Mouse (Mus musculus): Measurements from ENCODE around the gene H2-Ab1. TPM values are rescaled to one million over a fixed set of nuclear protein-coding genes. Genes with fewer than 3 reads are reported as not detected.

The H2-Ab1 gene
- polyA plus RNA-seq, 1 experiment from 2014 or later = 1.1 TPM

DNA sequence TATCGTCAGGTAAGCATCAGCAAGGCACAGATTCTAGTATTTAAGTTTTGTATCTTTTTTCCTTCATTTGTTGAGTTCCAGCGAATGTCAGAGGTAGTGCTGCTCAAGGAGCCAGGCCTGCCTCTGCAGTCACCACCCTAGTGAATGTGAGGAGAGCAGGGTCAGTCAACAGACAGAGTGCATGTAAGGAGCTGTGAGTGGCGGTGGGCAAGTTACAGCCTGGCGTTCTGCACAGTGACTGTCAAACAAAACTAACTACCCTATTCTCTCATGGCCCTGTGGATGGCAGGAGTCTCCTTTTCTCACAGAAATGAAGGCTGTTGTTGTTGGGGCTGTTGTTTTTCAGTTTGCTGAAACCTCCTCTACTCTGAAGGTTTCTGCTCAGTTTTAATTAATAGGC lies 27.9 kb downstream of the H2-Ab1 start:
- H3K4me2 ChIP-seq (ENCODE audit: low read length) = no peak overlapping the region
- no peak overlapping the region for H3K27ac ChIP-seq (ENCODE audit: low read length)
- no peaks in the 10 kb centered on the region for H3K9me3 ChIP-seq (replicated peaks; ENCODE audit: control insufficient read depth, low read length, poor library complexity, severe bottlenecking)
- no peak for ATAC-seq
- H3K4me3 ChIP-seq (ENCODE audit: low read depth, low read length) = no peak overlapping the region
- no peak overlapping the region for H3K9ac ChIP-seq (ENCODE audit: low read depth, low read length)
- H3K27me3 ChIP-seq (ENCODE audit: control insufficient read depth, insufficient read depth, low read depth, low read length) = no peaks in the 10 kb centered on the region
- WGBS = 78% methylated on average over 4 of the region's 4 CpGs
- no peaks in the 10 kb centered on the region for H3K4me1 ChIP-seq (ENCODE audit: control insufficient read depth, insufficient read depth, low read length)
- no peaks in the 10 kb centered on the region for H3K36me3 ChIP-seq (ENCODE audit: control insufficient read depth, insufficient read depth, low read length)

DNA sequence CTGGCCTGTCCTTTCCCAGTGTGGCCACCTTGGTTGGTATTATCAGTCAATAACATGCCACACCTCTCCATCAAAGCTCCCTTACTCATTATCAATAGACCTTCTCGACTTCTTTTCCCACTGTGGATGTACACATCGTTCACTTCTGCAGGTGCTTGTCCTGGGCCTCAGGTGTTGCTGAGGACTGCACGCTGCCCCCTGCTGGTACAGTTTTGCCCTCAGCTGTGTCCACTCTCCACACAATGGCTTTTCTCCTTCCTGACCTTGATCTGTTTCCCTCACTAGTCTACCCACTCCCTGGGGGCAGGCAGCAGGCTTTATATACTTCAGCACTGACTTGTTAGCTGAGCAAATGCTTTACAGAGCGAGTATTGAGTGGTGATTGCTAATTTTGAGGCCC lies 28.4 kb downstream of the H2-Ab1 start:
- ATAC-seq = no peak
- 35% methylated on average over 4 of the region's 4 CpGs for WGBS
- Histone ChIP-seq H3K9ac (ENCODE audit: low read depth, low read length) (no peak overlapping the region), H3K4me2 (ENCODE audit: low read length) (no peak overlapping the region), H3K4me3 (ENCODE audit: low read depth, low read length) (no peak overlapping the region), H3K27ac (ENCODE audit: low read length) (no peak overlapping the region), H3K27me3 (ENCODE audit: control insufficient read depth, insufficient read depth, low read depth, low read length) (no peaks in the 10 kb centered on the region), H3K4me1 (ENCODE audit: control insufficient read depth, insufficient read depth, low read length) (no peaks in the 10 kb centered on the region), H3K36me3 (ENCODE audit: control insufficient read depth, insufficient read depth, low read length) (no peaks in the 10 kb centered on the region), H3K9me3 (replicated peaks; ENCODE audit: control insufficient read depth, low read length, poor library complexity, severe bottlenecking) (no peaks in the 10 kb centered on the region)

DNA sequence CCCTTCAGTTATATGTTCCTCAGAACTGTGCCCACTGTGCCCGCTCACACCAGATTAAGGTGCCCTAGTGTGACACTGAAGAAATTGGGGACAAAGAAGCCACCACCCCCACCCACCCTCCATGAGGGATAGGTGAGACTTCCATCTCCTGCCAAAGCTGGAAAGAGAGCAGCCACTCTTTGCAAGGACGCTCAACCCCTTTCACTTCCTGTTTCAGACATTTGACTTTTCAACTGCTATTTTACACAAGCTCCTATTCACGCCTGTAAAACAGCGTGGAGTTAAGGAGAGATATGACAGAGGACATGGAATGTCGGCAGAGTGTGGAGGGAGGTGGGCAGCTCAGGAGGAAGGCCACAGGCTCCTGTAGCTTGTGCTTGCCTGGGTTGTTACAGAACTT lies 29.0 kb downstream of the H2-Ab1 start:
- no peak for ATAC-seq
- H3K9ac ChIP-seq (ENCODE audit: low read depth, low read length) = no peak overlapping the region
- H3K36me3 ChIP-seq (ENCODE audit: control insufficient read depth, insufficient read depth, low read length) = no peaks in the 10 kb centered on the region
- no peak overlapping the region for H3K27ac ChIP-seq (ENCODE audit: low read length)
- WGBS = 85% methylated on average over 5 of the region's 5 CpGs
- H3K9me3 ChIP-seq (replicated peaks; ENCODE audit: control insufficient read depth, low read length, poor library complexity, severe bottlenecking) = no peaks in the 10 kb centered on the region
- no peaks in the 10 kb centered on the region for H3K27me3 ChIP-seq (ENCODE audit: control insufficient read depth, insufficient read depth, low read depth, low read length)
- H3K4me1 ChIP-seq (ENCODE audit: control insufficient read depth, insufficient read depth, low read length) = no peaks in the 10 kb centered on the region
- no peak overlapping the region for H3K4me2 ChIP-seq (ENCODE audit: low read length)
- H3K4me3 ChIP-seq (ENCODE audit: low read depth, low read length) = no peak overlapping the region

DNA sequence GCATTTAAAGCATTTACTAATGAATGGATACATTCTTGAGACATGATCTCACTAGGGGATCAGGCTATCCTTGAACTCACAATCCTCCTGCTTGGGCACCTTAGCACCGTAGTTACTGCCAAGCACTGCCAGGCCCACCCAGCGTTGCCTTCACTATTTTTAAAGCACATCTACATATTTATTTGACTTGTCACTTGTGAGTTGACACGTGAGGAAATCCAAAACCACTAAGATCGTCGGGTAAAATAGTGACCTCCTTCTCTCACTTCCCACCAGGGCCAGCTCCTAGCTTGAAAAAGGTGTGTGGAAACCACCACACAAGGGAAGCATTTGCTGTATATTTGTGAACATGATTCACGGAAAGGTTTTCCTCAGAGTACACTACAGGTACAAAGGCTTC lies 29.5 kb downstream of the H2-Ab1 start:
- Histone ChIP-seq H3K4me2 (ENCODE audit: low read length) (no peak overlapping the region), H3K27ac (ENCODE audit: low read length) (no peak overlapping the region), H3K9ac (ENCODE audit: low read depth, low read length) (no peak overlapping the region), H3K4me3 (ENCODE audit: low read depth, low read length) (no peak overlapping the region), H3K36me3 (ENCODE audit: control insufficient read depth, insufficient read depth, low read length) (no peaks in the 10 kb centered on the region), H3K4me1 (ENCODE audit: control insufficient read depth, insufficient read depth, low read length) (no peaks in the 10 kb centered on the region), H3K27me3 (ENCODE audit: control insufficient read depth, insufficient read depth, low read depth, low read length) (no peaks in the 10 kb centered on the region), H3K9me3 (replicated peaks; ENCODE audit: control insufficient read depth, low read length, poor library complexity, severe bottlenecking) (no peaks in the 10 kb centered on the region)
- WGBS = 77% methylated on average over 6 of the region's 6 CpGs
- no peak for ATAC-seq

DNA sequence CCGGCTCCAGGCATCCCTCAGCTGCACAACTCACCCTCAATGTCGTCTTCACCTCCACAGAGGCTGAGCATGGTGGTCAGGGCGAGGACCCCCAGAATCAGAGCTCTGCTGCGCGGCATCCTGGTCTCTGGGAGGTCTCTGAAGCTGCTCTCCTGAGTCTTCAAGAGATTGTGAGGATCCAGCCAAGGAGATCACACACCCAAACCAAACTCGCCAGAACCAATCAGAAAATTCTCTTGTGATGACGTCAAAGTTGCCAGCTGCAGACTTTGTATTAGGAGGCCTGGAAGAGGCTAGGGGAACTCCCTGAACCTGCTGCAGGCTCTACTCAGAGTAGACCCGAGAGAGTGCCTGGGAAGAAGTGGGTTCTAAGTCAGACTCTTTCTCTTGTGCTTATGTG lies 30.2 kb downstream of the H2-Ab1 start, which contains the start of gene H2-Aa:
Gene H2-Aa (minus strand): TSS at position 176 of the 400 bp plus-strand sequence.
- Histone ChIP-seq H3K4me3 (ENCODE audit: low read depth, low read length) (no peak within 1 kb of the TSS), H3K9me3 (replicated peaks; ENCODE audit: control insufficient read depth, low read length, poor library complexity, severe bottlenecking) (no peaks in the 10 kb centered on the region), H3K4me1 (ENCODE audit: control insufficient read depth, insufficient read depth, low read length) (no peaks in the 10 kb centered on the region), H3K9ac (ENCODE audit: low read depth, low read length) (no peak within 1 kb of the TSS), H3K4me2 (ENCODE audit: low read length) (no peak within 1 kb of the TSS), H3K36me3 (ENCODE audit: control insufficient read depth, insufficient read depth, low read length) (no peaks in the 10 kb centered on the region), H3K27ac (ENCODE audit: low read length) (no peak within 1 kb of the TSS), H3K27me3 (ENCODE audit: control insufficient read depth, insufficient read depth, low read depth, low read length) (no peaks in the 10 kb centered on the region)
- WGBS = 12% methylated on average over 8 of the region's 8 CpGs
- no peak for ATAC-seq

DNA sequence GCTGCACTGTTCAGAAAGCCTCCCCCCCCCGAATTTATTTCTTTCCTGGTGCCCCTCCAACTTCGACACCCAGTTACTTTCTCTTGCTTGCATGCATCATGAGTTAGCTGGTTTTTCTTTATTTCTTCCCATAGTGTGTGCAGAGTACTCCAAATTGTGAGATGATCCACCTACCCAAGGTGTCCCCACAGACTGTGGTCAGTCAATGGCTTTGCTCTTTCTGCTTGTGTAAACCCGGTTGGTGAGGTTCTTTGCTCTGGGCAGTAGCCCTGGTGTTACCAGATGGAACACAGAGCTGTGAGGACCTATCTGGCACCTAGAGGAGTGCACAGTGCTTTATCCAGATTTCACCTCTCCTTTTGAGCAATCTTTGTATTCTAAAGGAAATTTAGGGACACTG lies 30.6 kb downstream of the H2-Ab1 start:
- H3K4me2 ChIP-seq (ENCODE audit: low read length) = no peak overlapping the region
- WGBS = 69% methylated on average over 3 of the region's 3 CpGs
- H3K27ac ChIP-seq (ENCODE audit: low read length) = no peak overlapping the region
- no peak overlapping the region for H3K4me3 ChIP-seq (ENCODE audit: low read depth, low read length)
- H3K27me3 ChIP-seq (ENCODE audit: control insufficient read depth, insufficient read depth, low read depth, low read length) = no peaks in the 10 kb centered on the region
- no peak overlapping the region for H3K9ac ChIP-seq (ENCODE audit: low read depth, low read length)
- no peaks in the 10 kb centered on the region for H3K9me3 ChIP-seq (replicated peaks; ENCODE audit: control insufficient read depth, low read length, poor library complexity, severe bottlenecking)
- no peaks in the 10 kb centered on the region for H3K36me3 ChIP-seq (ENCODE audit: control insufficient read depth, insufficient read depth, low read length)
- ATAC-seq = no peak
- H3K4me1 ChIP-seq (ENCODE audit: control insufficient read depth, insufficient read depth, low read length) = no peaks in the 10 kb centered on the region

DNA sequence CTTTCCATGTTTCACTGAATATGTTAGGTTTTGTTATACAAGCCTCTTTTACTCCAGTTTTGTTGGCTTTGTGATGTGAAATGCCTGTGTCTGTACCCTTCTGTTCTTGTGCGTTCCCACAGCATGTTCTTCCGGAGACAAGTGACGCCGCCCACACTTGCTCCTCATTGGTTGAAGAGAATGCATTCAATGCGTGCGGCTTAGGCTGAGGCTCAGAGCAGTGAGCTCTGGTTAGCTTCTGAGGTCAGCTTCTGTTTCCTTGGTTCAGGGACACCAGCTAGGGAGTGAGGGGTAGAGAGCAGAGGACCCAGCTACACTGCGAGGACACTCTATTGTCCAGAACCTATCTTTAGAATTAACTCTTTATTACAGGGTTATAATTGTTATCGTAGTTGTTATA lies 34.1 kb downstream of the H2-Ab1 start:
- H3K4me2 ChIP-seq (ENCODE audit: low read length) = no peak overlapping the region
- no peaks in the 10 kb centered on the region for H3K27me3 ChIP-seq (ENCODE audit: control insufficient read depth, insufficient read depth, low read depth, low read length)
- H3K36me3 ChIP-seq (ENCODE audit: control insufficient read depth, insufficient read depth, low read length) = no peaks in the 10 kb centered on the region
- no peak overlapping the region for H3K9ac ChIP-seq (ENCODE audit: low read depth, low read length)
- no peak overlapping the region for H3K27ac ChIP-seq (ENCODE audit: low read length)
- peak; percentile 88; the same call in 1 of the 2 replicates for ATAC-seq
- 13% methylated on average over 8 of the region's 8 CpGs for WGBS
- 0 out of 2 replicates have a peak, but pooled peaks cover 2% of the 10 kb centered on the region for H3K4me1 ChIP-seq (ENCODE audit: control insufficient read depth, insufficient read depth, low read length)
- H3K9me3 ChIP-seq (replicated peaks; ENCODE audit: control insufficient read depth, low read length, poor library complexity, severe bottlenecking) = no peaks in the 10 kb centered on the region
- H3K4me3 ChIP-seq (ENCODE audit: low read depth, low read length) = no peak overlapping the region

DNA sequence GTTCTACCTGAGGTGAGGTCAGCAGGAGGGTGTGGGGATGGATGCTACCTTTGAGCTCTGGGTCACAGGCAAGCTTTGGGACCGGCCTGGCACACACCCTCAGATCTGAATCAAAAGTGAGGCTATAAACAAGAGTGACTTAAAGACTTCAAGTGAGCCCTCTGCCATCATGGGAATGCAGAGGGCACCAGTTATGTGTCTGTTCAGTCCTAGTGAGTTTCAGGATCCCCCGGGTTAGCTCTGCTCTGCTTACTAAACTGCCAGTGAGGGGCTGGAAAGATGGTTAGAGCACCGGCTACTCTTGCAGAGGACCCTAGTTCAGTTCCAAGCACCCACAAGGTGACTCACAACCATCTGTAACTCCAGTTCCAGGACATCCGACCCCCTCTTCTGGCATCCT lies 35.1 kb downstream of the H2-Ab1 start:
- Histone ChIP-seq H3K27ac (ENCODE audit: low read length) (no peak overlapping the region), H3K4me3 (ENCODE audit: low read depth, low read length) (no peak overlapping the region), H3K4me1 (ENCODE audit: control insufficient read depth, insufficient read depth, low read length) (0 out of 2 replicates have a peak, but pooled peaks cover 2% of the 10 kb centered on the region), H3K9me3 (replicated peaks; ENCODE audit: control insufficient read depth, low read length, poor library complexity, severe bottlenecking) (no peaks in the 10 kb centered on the region), H3K4me2 (ENCODE audit: low read length) (no peak overlapping the region), H3K36me3 (ENCODE audit: control insufficient read depth, insufficient read depth, low read length) (no peaks in the 10 kb centered on the region), H3K9ac (ENCODE audit: low read depth, low read length) (no peak overlapping the region), H3K27me3 (ENCODE audit: control insufficient read depth, insufficient read depth, low read depth, low read length) (no peaks in the 10 kb centered on the region)
- ATAC-seq = no peak
- 90% methylated on average over 4 of the region's 4 CpGs for WGBS

DNA sequence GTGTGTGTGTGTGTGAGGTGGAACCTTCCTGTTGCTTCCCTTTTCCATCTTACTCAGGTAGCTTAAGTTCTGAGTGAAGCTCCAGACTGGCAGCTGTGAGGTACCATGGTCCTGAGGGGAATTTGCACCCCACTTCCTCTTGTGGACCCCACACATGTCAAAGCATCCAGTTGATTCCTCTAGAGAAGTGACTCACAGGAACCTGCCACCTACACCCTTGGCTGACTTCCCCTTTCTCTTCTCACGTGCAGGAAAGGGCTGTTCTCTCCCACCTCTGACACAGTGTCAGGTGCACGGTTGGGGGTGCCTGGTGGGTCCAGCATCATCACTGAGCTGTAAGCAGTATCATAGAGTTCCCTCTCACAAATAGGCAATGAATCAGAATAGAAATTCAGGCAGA lies 36.0 kb downstream of the H2-Ab1 start:
- H3K36me3 ChIP-seq (ENCODE audit: control insufficient read depth, insufficient read depth, low read length) = no peaks in the 10 kb centered on the region
- no peak for ATAC-seq
- H3K4me1 ChIP-seq (ENCODE audit: control insufficient read depth, insufficient read depth, low read length) = 0 out of 2 replicates have a peak, but pooled peaks cover 2% of the 10 kb centered on the region
- no peaks in the 10 kb centered on the region for H3K27me3 ChIP-seq (ENCODE audit: control insufficient read depth, insufficient read depth, low read depth, low read length)
- no peak overlapping the region for H3K4me3 ChIP-seq (ENCODE audit: low read depth, low read length)
- no peak overlapping the region for H3K9ac ChIP-seq (ENCODE audit: low read depth, low read length)
- H3K27ac ChIP-seq (ENCODE audit: low read length) = no peak overlapping the region
- no peak overlapping the region for H3K4me2 ChIP-seq (ENCODE audit: low read length)
- WGBS = 64% methylated on average over 2 of the region's 2 CpGs
- H3K9me3 ChIP-seq (replicated peaks; ENCODE audit: control insufficient read depth, low read length, poor library complexity, severe bottlenecking) = no peaks in the 10 kb centered on the region

Measured in midbrain, embryonic 16.5 days (tissue).